Mouse (Mus musculus): ENCODE results near the gene Bicc1. TPM values are rescaled to one million over a fixed set of nuclear protein-coding genes. Genes with fewer than 3 reads are reported as not detected.
A peak's percentile ranks its signal among the peaks of the same experiment; 100 is the strongest.

The Bicc1 gene
- total RNA-seq, 2 experiments from 2014 or later = 47.5 to 57.5 TPM

DNA sequence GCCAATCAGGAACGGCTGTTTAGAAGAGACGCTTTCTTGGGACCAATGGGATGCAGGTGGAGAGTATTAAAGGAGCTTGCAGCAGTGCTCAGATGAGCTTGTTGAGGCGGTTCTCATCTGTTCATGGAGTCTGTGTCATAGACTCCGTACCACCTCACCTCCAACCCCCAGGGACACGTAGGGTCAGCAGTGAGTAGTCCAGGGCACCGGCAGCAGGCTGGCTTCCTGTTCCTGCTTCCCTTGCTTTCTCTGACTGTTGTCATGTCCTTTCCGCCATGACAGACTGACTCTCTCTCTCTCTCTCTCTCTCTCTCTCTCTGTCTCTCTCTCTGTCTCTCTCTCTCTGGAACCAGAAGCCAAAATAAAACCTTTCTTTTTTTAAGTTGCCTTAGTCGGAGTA lies 263.6 kb downstream of the Bicc1 start:
- no peak for DNase-seq (ENCODE audit: low spot score in 2 of 2)

- DNase-seq (ENCODE audit: low spot score in 2 of 2) = no peak
Measured at GRCm38 (mm10) chr10:70878046-70878445, 281.5 kb downstream of the Bicc1 start.

- no peak for DNase-seq (ENCODE audit: low spot score in 2 of 2)
Measured at GRCm38 (mm10) chr10:70877631-70878030, 281.9 kb downstream of the Bicc1 start.

GRCm38 (mm10) chr10:70876522-70876921 lies 283.0 kb downstream of the Bicc1 start:
- no peak for DNase-seq (ENCODE audit: low spot score in 2 of 2)

- peak in 1 of 2 experiments; percentile 11 for DNase-seq (ENCODE audit: low spot score in 2 of 2)
Measured at GRCm38 (mm10) chr10:70876119-70876518, 283.4 kb downstream of the Bicc1 start.

GRCm38 (mm10) chr10:70874994-70875538 lies 284.4 kb downstream of the Bicc1 start:
- no peak for DNase-seq (ENCODE audit: low spot score in 2 of 2)

Other genes with a start within 250 kb of the Bicc1 start
- gene Tfam, start 78.6 kb upstream of the Bicc1 start, total RNA-seq (2021) = 10 to 100 TPM; 56.9 to 57.7 TPM
- 10 to 100 TPM; 71.0 to 88.4 TPM for gene Ube2d1, start 125.6 kb upstream of the Bicc1 start, total RNA-seq (2021)
- gene Cisd1, start 185.3 kb upstream of the Bicc1 start, total RNA-seq (2021) = 10 to 100 TPM; 47.2 to 50.0 TPM
- 10 to 100 TPM; 13.9 to 15.7 TPM for gene Ipmk, start 188.1 kb upstream of the Bicc1 start, total RNA-seq (2021)

All from gastrocnemius, postnatal 4 days (tissue).